Mouse (Mus musculus): Measurements from ENCODE around the gene Ackr2.

GRCm38 (mm10) chr9:121903476-121904305 is 5.5 kb downstream of the Ackr2 start:
- TF ChIP-seq EP300 (IDR thresholded peaks at IDR 0.05; ENCODE audit: low read depth) (no peak), CTCF (IDR thresholded peaks at IDR 0.05; ENCODE audit: low read depth) (no peak)

Data from liver, embryonic 14.5 days (tissue).